Mouse (Mus musculus): ENCODE measurements at regions not wholly inside any gene's neighbourhood (a gene's known extent, or its start where the extent isn't known, plus 50 kb on each side); places are given as distances from the start of the nearest gene placed in this dataset.
A peak's percentile ranks its signal among the peaks of the same experiment; 100 is the strongest.

GRCm38 (mm10) chr1:125488915-125489730, 53.6 kb upstream of the Actr3 start:
- Histone ChIP-seq H3K27ac (peak overlapping the region; percentile 26; the same call in 1 of the 2 replicates), H3K4me3 (no peak overlapping the region), H3K9me3 (replicated peaks) (no peaks in the 10 kb centered on the region), H3K4me1 (peaks cover 12% of the 10 kb centered on the region; the same call in 1 of the 2 replicates), H3K27me3 (ENCODE audit: low read depth, poor library complexity, severe bottlenecking) (no peaks in the 10 kb centered on the region), H3K36me3 (no peaks in the 10 kb centered on the region)
- WGBS = 54% methylated on average over 5 of the region's 5 CpGs
- peak; percentile 54 for DNase-seq (ENCODE audit: low spot score)

DNA sequence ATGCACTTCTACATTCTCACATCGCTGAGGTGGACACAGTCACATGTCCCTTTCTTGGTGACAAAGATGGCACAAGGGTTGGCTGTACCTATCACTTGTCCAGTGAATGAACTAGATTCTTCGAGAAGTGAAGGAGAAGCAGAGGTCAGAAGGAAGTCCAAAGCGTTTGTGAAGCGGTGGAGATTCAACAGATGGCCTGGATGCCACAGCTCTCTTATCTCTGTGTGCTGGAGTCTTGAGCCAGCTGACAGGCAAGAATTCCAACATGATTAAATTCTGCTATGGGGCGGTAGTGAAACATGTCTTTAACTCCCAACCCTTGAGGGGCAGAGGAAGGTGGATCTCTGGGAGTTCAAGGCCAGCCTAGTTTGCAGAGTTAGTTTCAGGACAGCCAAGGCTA, 55.5 kb upstream of the Actr3 start:
- no peaks in the 10 kb centered on the region for H3K27me3 ChIP-seq (ENCODE audit: low read depth, poor library complexity, severe bottlenecking)
- WGBS = 83% methylated on average over 5 of the region's 5 CpGs
- H3K36me3 ChIP-seq = no peaks in the 10 kb centered on the region
- no peak for DNase-seq (ENCODE audit: low spot score)
- no peak overlapping the region for H3K27ac ChIP-seq
- H3K4me3 ChIP-seq = no peak overlapping the region
- peaks cover 12% of the 10 kb centered on the region; the same call in 1 of the 2 replicates for H3K4me1 ChIP-seq
- no peaks in the 10 kb centered on the region for H3K9me3 ChIP-seq (replicated peaks)

GRCm38 (mm10) chr1:125494598-125494997, 59.1 kb upstream of the Actr3 start:
- 89% methylated on average over 6 of the region's 6 CpGs for WGBS
- Histone ChIP-seq H3K27ac (no peak overlapping the region), H3K27me3 (ENCODE audit: low read depth, poor library complexity, severe bottlenecking) (no peaks in the 10 kb centered on the region), H3K36me3 (no peaks in the 10 kb centered on the region), H3K9me3 (replicated peaks) (no peaks in the 10 kb centered on the region), H3K4me3 (no peak overlapping the region), H3K4me1 (peaks cover 4% of the 10 kb centered on the region; the same call in 1 of the 2 replicates)
- DNase-seq (ENCODE audit: low spot score) = no peak

DNA sequence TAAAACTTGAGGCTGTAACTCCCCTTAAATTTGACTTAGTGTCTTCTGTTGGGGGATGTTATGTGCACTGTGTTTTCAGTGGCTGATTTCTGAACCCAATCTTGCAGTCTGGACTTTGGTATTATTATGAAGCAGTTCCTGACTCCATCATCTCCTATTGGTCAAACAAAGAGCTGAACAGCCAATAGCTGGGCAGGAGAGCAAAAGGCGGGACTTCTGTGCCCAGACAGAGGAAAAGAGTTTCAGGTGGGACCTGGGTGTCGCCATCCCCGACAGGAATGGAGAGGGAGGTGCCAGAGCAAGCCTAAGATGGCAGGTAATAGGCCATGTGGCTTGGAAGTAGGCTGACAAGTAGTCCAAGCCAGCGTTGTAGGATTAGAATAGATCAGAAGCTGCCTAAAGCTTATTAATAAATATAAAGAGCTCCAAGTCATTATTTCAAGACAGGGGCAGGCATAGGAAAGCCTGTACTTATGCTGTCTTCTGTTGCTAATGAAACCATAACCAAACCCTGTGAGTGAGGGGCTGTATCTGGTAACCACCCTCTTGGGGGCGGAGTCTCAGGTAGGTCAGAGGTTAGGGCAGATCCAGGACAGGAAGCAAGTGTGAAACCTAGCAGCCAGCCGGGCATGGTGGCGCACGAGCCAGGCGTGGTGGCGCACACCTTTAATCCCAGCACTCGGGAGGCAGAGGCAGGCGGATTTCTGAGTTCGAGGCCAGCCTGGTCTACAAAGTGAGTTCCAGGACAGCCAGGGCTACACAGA, 60.0 kb upstream of the Actr3 start:
- no peaks in the 10 kb centered on the region for H3K9me3 ChIP-seq (replicated peaks)
- H3K4me3 ChIP-seq = no peak overlapping the region
- H3K27me3 ChIP-seq (ENCODE audit: low read depth, poor library complexity, severe bottlenecking) = no peaks in the 10 kb centered on the region
- DNase-seq (ENCODE audit: low spot score) = no peak
- no peaks in the 10 kb centered on the region for H3K4me1 ChIP-seq
- 90% methylated on average over 13 of the region's 13 CpGs for WGBS
- no peaks in the 10 kb centered on the region for H3K36me3 ChIP-seq
- H3K27ac ChIP-seq = no peak overlapping the region

DNA sequence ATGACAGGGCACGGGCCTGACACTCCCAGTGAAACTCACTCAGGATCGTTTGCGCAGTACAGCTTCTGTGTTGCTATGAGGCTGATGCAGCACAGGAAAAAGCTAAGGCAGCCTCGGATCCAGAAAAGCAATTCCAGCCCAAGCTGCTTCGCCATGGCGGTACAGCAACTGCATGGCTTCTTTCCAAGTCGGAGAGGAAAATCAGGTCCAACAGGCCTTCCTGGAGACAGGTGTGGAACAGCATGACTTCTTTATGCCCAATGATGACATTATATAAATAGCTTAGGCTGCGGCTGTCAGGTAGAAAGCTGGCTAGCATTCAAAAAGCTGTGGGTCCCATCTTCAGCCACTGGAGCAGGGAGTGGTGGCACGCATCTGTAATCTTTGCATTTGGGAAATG, 61.5 kb upstream of the Actr3 start:
- Histone ChIP-seq H3K4me1 (no peaks in the 10 kb centered on the region), H3K4me3 (no peak overlapping the region), H3K27me3 (ENCODE audit: low read depth, poor library complexity, severe bottlenecking) (no peaks in the 10 kb centered on the region), H3K27ac (no peak overlapping the region), H3K9me3 (replicated peaks) (no peaks in the 10 kb centered on the region), H3K36me3 (no peaks in the 10 kb centered on the region)
- WGBS = 94% methylated on average over 9 of the region's 9 CpGs
- no peak for DNase-seq (ENCODE audit: low spot score)

GRCm38 (mm10) chr1:125501964-125502517, 58.4 kb upstream of the Slc35f5 start:
- 88% methylated on average over 4 of the region's 4 CpGs for WGBS
- no peak for DNase-seq (ENCODE audit: low spot score)
- H3K9me3 ChIP-seq (replicated peaks) = no peaks in the 10 kb centered on the region
- H3K27me3 ChIP-seq (ENCODE audit: low read depth, poor library complexity, severe bottlenecking) = no peaks in the 10 kb centered on the region
- no peaks in the 10 kb centered on the region for H3K36me3 ChIP-seq
- H3K27ac ChIP-seq = no peak overlapping the region
- H3K4me3 ChIP-seq = no peak overlapping the region
- no peaks in the 10 kb centered on the region for H3K4me1 ChIP-seq

GRCm38 (mm10) chr1:125503878-125504277, 56.5 kb upstream of the Slc35f5 start:
- Histone ChIP-seq H3K27me3 (ENCODE audit: low read depth, poor library complexity, severe bottlenecking) (no peaks in the 10 kb centered on the region), H3K4me1 (0 out of 2 replicates have a peak, but pooled peaks cover 4% of the 10 kb centered on the region), H3K9me3 (replicated peaks) (no peaks in the 10 kb centered on the region), H3K4me3 (no peak overlapping the region), H3K36me3 (no peaks in the 10 kb centered on the region), H3K27ac (no peak overlapping the region)
- DNase-seq (ENCODE audit: low spot score) = no peak
- 91% methylated on average over 4 of the region's 4 CpGs for WGBS

- 72% methylated on average over 3 of the region's 5 CpGs for WGBS
- Histone ChIP-seq H3K27me3 (ENCODE audit: low read depth, poor library complexity, severe bottlenecking) (no peaks in the 10 kb centered on the region), H3K9me3 (replicated peaks) (no peaks in the 10 kb centered on the region), H3K27ac (no peak overlapping the region), H3K4me1 (0 out of 2 replicates have a peak, but pooled peaks cover 4% of the 10 kb centered on the region), H3K4me3 (no peak overlapping the region), H3K36me3 (no peaks in the 10 kb centered on the region)
- DNase-seq (ENCODE audit: low spot score) = no peak
Measured at GRCm38 (mm10) chr1:125507786-125508514, 52.4 kb upstream of the Slc35f5 start.

DNA sequence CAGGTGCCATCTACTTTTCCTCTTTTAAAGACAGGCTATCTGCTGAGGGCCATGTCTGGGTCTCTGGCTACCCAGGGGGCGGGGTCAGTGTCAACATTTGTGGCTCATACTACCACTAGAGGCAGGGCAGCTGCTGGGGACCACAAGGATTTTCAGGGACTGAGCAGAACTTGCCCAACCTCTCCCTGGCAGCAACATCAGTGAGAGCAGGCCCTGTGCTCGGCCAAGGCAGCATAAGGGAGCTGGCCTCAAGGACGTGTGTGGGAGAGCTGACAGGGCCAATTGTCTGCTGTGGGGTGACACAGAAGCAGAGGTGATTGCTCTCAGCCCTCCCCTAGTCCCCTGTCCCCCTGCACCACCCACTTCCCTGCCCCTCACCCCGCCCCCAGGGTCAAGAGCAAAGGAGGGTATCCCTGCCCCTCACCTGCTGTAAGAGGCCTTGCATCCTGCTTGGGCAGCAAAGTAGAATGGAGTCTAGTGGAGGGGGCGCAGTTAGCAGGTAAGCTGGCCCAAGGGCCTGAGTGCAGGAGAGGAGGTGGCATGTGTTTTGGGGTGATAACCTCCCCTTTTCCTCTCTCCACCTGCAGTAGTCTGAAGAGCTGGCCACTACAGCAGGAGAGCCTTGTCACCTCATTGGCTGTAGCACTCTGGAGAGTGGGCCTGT, 51.7 kb upstream of the Slc35f5 start:
- Histone ChIP-seq H3K36me3 (no peaks in the 10 kb centered on the region), H3K4me1 (0 out of 2 replicates have a peak, but pooled peaks cover 4% of the 10 kb centered on the region), H3K27ac (no peak overlapping the region), H3K27me3 (ENCODE audit: low read depth, poor library complexity, severe bottlenecking) (no peaks in the 10 kb centered on the region), H3K4me3 (no peak overlapping the region), H3K9me3 (replicated peaks) (no peaks in the 10 kb centered on the region)
- DNase-seq (ENCODE audit: low spot score) = no peak
- WGBS = 77% methylated on average over 5 of the region's 5 CpGs

Measured in limb, embryonic 10.5 days (tissue).